Mouse (Mus musculus): Measurements from ENCODE around the gene Fbln1. TPM values are rescaled to one million over a fixed set of nuclear protein-coding genes. Genes with fewer than 3 reads are reported as not detected.

Gene Fbln1
- polyA plus RNA-seq, 1 experiment from 2014 or later: 7.0 TPM

DNA sequence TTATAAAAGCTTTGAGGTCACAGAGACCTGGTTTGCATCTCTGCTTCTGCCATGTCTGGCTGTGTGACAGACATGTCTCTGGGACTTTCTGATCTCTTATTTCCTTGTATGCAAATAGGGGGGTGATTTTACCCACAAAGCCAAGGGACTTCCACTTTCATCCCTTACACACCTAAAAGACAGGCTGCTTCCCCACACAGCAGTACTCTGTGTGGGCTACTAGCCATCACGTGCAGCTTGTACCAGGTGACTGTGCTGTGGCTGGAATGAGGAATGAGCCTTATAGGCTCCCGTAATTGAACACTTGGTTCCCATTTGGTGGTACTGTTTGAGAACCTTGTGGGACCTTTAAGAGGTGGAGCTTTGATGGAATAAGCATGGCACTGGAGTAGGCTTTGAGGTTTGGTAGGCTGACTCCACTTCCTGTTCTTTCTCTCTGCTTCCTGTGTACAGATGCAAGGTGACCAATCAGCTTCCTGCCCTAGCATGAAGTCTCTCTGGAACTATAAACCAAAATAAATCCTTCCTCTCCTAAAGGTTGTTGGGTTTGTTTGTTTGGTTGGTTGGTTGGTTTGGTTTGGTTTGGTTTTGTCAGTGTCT, 101.4 kb downstream of the Fbln1 start:
- H3K4me2 ChIP-seq (ENCODE audit: low read depth, low read length): no peak overlapping the region
- no peaks in the 10 kb centered on the region for H3K36me3 ChIP-seq (ENCODE audit: control insufficient read depth, insufficient read depth)
- H3K4me3 ChIP-seq (ENCODE audit: low read depth, low read length): no peak overlapping the region
- no peaks in the 10 kb centered on the region for H3K27me3 ChIP-seq (ENCODE audit: control insufficient read depth, insufficient read depth, low read depth, low read length)
- WGBS (ENCODE audit: insufficient replicate concordance): 73% methylated on average over 2 of the region's 2 CpGs
- no peak for ATAC-seq (ENCODE audit: low read depth)
- no peaks in the 10 kb centered on the region for H3K4me1 ChIP-seq (ENCODE audit: control insufficient read depth, low read depth, low read length)
- peaks cover 3% of the 10 kb centered on the region; the same call in 1 of the 2 replicates for H3K9me3 ChIP-seq (replicated peaks; ENCODE audit: control insufficient read depth, low read length)
- no peak overlapping the region for H3K27ac ChIP-seq (ENCODE audit: low read length)
- no peak overlapping the region for H3K9ac ChIP-seq (ENCODE audit: low read depth, low read length)

DNA sequence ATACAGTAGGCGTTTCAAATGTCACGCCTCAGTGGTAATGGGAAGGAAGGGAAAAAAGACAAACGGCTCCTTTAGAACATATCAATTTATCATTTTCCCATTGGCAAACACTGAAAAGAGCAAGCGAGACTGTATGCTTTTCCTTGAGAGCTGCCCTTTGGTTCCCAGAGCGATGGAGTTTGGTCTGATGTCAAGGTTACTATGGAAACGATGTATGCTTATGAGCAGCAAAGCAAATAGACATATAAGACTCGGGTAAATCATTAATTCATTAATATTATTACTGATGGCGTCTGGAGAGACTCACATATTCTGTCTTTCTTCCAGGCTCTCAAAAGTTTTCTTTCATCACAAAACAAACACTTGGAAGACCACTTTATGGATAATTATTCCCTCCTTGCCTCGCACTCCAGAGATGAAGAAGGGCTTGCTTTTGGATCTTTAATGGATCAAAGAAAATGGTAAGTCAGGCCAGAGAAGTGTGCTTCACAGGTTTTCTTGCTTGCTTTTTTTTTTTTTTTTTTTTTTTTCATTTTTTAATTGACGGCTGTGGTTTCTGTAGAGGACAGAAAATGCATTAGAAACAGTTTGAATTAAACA, 105.4 kb downstream of the Fbln1 start:
- Histone ChIP-seq H3K36me3 (ENCODE audit: control insufficient read depth, insufficient read depth) (no peaks in the 10 kb centered on the region), H3K27me3 (ENCODE audit: control insufficient read depth, insufficient read depth, low read depth, low read length) (no peaks in the 10 kb centered on the region), H3K27ac (ENCODE audit: low read length) (no peak overlapping the region), H3K4me2 (ENCODE audit: low read depth, low read length) (peak overlapping the region; percentile 18; the same call in 1 of the 2 replicates), H3K9me3 (replicated peaks; ENCODE audit: control insufficient read depth, low read length) (peaks cover 3% of the 10 kb centered on the region; the same call in 1 of the 2 replicates), H3K4me3 (ENCODE audit: low read depth, low read length) (no peak overlapping the region), H3K4me1 (ENCODE audit: control insufficient read depth, low read depth, low read length) (no peaks in the 10 kb centered on the region), H3K9ac (ENCODE audit: low read depth, low read length) (no peak overlapping the region)
- 52% methylated on average over 10 of the region's 10 CpGs for WGBS (ENCODE audit: insufficient replicate concordance)
- no peak for ATAC-seq (ENCODE audit: low read depth)

DNA sequence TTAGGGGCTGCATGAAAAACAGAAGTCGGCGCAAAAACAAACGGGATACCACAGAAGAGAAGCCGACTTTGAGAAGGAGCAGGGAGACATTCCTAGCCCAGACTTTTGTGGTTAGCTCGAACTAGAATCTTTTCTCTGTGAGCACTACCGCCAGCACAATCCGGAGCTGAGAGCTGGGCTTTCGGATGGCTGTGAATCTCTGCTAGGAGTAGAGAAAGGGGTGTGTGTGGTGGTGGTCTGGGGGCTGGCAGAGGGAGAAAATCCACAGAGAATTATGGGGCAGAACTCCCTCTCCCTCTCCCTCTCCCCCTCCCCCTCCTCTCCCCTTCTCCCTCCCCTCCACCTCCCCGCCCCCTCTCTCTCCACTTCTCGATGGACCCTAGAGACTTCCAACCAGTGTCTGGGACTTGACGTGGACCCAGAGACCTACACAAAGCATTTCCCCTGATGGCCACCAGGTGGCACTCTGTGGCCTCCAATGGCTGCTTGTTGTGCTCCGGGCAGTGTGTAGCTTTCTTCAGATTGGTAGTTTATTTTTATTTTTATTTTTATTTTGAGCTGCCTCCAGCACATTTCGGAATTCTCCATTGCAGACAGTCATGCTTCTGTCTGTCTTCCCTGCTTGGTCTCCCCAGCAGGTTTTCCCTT, 109.8 kb downstream of the Fbln1 start:
- WGBS (ENCODE audit: insufficient replicate concordance): 35% methylated on average over 12 of the region's 13 CpGs
- H3K27ac ChIP-seq (ENCODE audit: low read length): no peak overlapping the region
- peak; percentile 58; the same call in 1 of the 2 replicates for ATAC-seq (ENCODE audit: low read depth)
- no peak overlapping the region for H3K4me3 ChIP-seq (ENCODE audit: low read depth, low read length)
- no peaks in the 10 kb centered on the region for H3K27me3 ChIP-seq (ENCODE audit: control insufficient read depth, insufficient read depth, low read depth, low read length)
- no peak overlapping the region for H3K9ac ChIP-seq (ENCODE audit: low read depth, low read length)
- H3K4me2 ChIP-seq (ENCODE audit: low read depth, low read length): no peak overlapping the region
- no peaks in the 10 kb centered on the region for H3K9me3 ChIP-seq (replicated peaks; ENCODE audit: control insufficient read depth, low read length)
- no peaks in the 10 kb centered on the region for H3K36me3 ChIP-seq (ENCODE audit: control insufficient read depth, insufficient read depth)
- H3K4me1 ChIP-seq (ENCODE audit: control insufficient read depth, low read depth, low read length): no peaks in the 10 kb centered on the region

DNA sequence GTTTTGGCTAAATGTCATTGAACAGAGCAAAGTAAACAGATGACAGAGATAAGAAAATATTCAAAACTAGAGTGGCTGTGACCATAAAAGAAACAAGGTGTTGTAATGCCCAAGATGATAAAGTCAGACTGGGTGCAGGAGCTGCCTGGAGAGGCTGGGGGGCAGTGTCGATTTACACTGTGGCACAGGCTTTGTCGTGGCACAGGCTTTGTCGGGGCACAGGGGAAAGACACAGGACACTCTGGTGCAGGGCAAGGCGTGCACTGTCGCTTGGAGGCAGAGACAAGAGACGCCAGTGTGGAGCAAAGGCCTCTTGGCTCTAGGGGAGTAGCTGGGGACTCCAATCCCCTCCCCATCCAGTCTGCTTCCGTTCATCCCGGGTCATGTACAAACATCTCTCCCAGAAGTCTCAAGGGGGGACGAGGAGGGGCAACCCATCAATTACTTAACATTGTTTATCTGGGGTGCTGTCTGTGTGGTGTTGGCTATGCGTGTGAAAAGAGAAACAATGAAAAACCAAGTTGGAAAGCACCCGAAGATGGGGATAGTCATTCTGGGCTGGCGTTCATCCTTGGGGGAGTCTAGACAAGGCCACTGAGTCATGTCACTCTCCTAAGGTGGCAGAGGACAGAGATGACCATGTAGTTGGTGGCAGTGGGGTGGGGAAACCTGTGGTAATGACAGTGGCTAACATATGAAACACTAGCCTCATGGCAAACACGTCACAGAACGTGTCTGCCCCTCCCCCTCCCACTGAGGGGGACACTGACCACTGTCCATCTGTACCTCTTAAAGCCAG, 110.8 kb downstream of the Fbln1 start:
- no peaks in the 10 kb centered on the region for H3K9me3 ChIP-seq (replicated peaks; ENCODE audit: control insufficient read depth, low read length)
- no peaks in the 10 kb centered on the region for H3K36me3 ChIP-seq (ENCODE audit: control insufficient read depth, insufficient read depth)
- no peaks in the 10 kb centered on the region for H3K27me3 ChIP-seq (ENCODE audit: control insufficient read depth, insufficient read depth, low read depth, low read length)
- H3K4me3 ChIP-seq (ENCODE audit: low read depth, low read length): no peak overlapping the region
- H3K27ac ChIP-seq (ENCODE audit: low read length): no peak overlapping the region
- 43% methylated on average over 14 of the region's 14 CpGs for WGBS (ENCODE audit: insufficient replicate concordance)
- no peak overlapping the region for H3K4me2 ChIP-seq (ENCODE audit: low read depth, low read length)
- H3K9ac ChIP-seq (ENCODE audit: low read depth, low read length): no peak overlapping the region
- H3K4me1 ChIP-seq (ENCODE audit: control insufficient read depth, low read depth, low read length): no peaks in the 10 kb centered on the region
- ATAC-seq (ENCODE audit: low read depth): no peak

DNA sequence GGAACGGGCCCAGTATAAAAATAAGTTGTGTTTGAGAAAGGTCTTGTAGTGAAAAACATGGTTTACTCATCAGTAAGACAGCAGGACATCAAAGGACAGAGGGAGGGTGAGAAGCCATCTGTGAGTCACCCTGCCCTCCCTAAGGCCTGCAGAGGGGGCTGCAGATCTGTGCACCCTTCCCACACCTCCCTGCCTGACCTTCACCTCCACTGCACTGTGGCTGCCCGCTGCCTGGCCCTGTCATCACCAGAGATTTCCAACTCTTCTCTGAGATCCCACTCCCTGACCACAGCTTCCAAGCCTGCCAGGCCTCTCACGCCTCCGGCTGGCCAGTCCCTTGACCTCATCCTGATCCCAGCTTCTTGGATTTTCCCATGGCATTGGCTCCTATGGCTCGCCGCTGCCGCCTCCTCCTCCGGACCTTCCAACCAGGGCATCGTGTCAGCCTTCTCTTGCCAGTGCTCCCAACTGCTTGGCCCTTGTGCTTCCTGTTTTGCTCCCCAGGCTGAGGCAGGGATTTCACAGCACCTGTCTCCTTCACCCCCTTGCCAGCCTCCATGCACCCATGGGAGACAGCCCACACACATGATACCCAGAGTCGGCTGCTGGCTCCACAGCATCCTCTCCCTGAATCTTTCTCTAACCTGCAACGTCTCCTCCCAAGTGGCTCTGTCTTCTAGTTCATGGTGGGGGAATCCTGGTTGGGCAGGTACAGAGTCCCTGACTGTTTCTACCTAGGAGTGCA, 114.3 kb downstream of the Fbln1 start:
- Histone ChIP-seq H3K4me1 (ENCODE audit: control insufficient read depth, low read depth, low read length) (no peaks in the 10 kb centered on the region), H3K4me3 (ENCODE audit: low read depth, low read length) (no peak overlapping the region), H3K36me3 (ENCODE audit: control insufficient read depth, insufficient read depth) (no peaks in the 10 kb centered on the region), H3K9me3 (replicated peaks; ENCODE audit: control insufficient read depth, low read length) (no peaks in the 10 kb centered on the region), H3K9ac (ENCODE audit: low read depth, low read length) (no peak overlapping the region), H3K27ac (ENCODE audit: low read length) (no peak overlapping the region), H3K4me2 (ENCODE audit: low read depth, low read length) (no peak overlapping the region), H3K27me3 (ENCODE audit: control insufficient read depth, insufficient read depth, low read depth, low read length) (no peaks in the 10 kb centered on the region)
- ATAC-seq (ENCODE audit: low read depth): no peak
- 64% methylated on average over 11 of the region's 11 CpGs for WGBS (ENCODE audit: insufficient replicate concordance)

DNA sequence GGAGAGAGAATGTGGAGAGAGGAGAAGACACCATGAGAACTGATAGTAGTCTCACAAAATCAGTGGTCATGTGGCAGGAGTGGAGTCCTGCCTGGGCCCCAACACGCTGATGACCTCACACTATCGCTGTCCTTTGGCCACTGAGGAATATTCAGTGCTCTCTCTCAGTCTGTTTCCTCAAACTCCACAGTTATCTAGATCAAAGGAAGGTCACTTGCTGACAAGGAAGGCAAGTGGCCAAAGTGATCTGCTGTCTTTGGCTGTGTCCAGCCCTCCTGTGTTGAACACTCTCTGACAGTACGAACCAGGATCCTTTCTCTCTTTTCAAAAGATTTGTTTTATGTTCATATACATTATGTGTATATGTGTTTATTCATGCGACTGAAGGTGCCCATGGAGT, 117.5 kb downstream of the Fbln1 start:
- Histone ChIP-seq H3K27ac (ENCODE audit: low read length) (no peak overlapping the region), H3K9ac (ENCODE audit: low read depth, low read length) (no peak overlapping the region), H3K4me1 (ENCODE audit: control insufficient read depth, low read depth, low read length) (peaks cover 3% of the 10 kb centered on the region; the same call in 1 of the 2 replicates), H3K4me2 (ENCODE audit: low read depth, low read length) (no peak overlapping the region), H3K27me3 (ENCODE audit: control insufficient read depth, insufficient read depth, low read depth, low read length) (no peaks in the 10 kb centered on the region), H3K36me3 (ENCODE audit: control insufficient read depth, insufficient read depth) (no peaks in the 10 kb centered on the region), H3K9me3 (replicated peaks; ENCODE audit: control insufficient read depth, low read length) (no peaks in the 10 kb centered on the region), H3K4me3 (ENCODE audit: low read depth, low read length) (no peak overlapping the region)
- 72% methylated on average over 4 of the region's 4 CpGs for WGBS (ENCODE audit: insufficient replicate concordance)
- no peak for ATAC-seq (ENCODE audit: low read depth)

- Histone ChIP-seq H3K27ac (ENCODE audit: low read length) (no peak overlapping the region), H3K9me3 (replicated peaks; ENCODE audit: control insufficient read depth, low read length) (no peaks in the 10 kb centered on the region), H3K4me3 (ENCODE audit: low read depth, low read length) (no peak overlapping the region), H3K4me1 (ENCODE audit: control insufficient read depth, low read depth, low read length) (peaks cover 3% of the 10 kb centered on the region; the same call in 1 of the 2 replicates), H3K36me3 (ENCODE audit: control insufficient read depth, insufficient read depth) (no peaks in the 10 kb centered on the region), H3K9ac (ENCODE audit: low read depth, low read length) (no peak overlapping the region), H3K4me2 (ENCODE audit: low read depth, low read length) (no peak overlapping the region), H3K27me3 (ENCODE audit: control insufficient read depth, insufficient read depth, low read depth, low read length) (no peaks in the 10 kb centered on the region)
- WGBS (ENCODE audit: insufficient replicate concordance): 82% methylated on average over 1 of the region's 1 CpGs
- ATAC-seq (ENCODE audit: low read depth): no peak
These were observed 118.7 kb downstream of the Fbln1 start for GRCm38 (mm10) chr15:85324426-85324825.

DNA sequence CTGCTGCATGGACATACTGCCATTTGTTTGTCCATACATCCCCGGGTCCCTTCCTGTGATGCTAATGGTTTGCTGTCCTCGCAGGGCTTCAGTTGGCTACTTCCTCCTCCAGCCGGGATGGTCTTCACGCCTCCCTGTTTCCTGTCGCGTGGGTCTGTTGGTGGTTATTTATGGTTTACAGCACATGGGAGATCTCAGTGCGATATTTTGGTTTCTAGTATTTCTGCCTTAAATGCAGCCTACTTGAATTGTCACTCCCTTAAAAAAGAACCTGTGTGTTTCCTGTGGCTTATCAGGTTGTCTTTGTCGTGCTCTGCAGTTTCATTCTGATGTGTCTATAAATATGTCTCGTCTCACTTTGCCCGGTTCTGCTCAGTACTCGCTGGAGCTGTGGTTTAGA, 122.1 kb downstream of the Fbln1 start:
- H3K4me2 ChIP-seq (ENCODE audit: low read depth, low read length): peak overlapping the region; percentile 27; the same call in 1 of the 2 replicates
- 11% methylated on average over 11 of the region's 11 CpGs for WGBS (ENCODE audit: insufficient replicate concordance)

More for the DNA sequence above, 122.1 kb downstream of the Fbln1 start:
- no peak overlapping the region for H3K27ac ChIP-seq (ENCODE audit: low read length)
- peaks cover 3% of the 10 kb centered on the region; the same call in 1 of the 2 replicates for H3K4me1 ChIP-seq (ENCODE audit: control insufficient read depth, low read depth, low read length)
- no peaks in the 10 kb centered on the region for H3K27me3 ChIP-seq (ENCODE audit: control insufficient read depth, insufficient read depth, low read depth, low read length)
- no peak overlapping the region for H3K4me3 ChIP-seq (ENCODE audit: low read depth, low read length)
- no peak overlapping the region for H3K9ac ChIP-seq (ENCODE audit: low read depth, low read length)
- no peaks in the 10 kb centered on the region for H3K9me3 ChIP-seq (replicated peaks; ENCODE audit: control insufficient read depth, low read length)
- no peaks in the 10 kb centered on the region for H3K36me3 ChIP-seq (ENCODE audit: control insufficient read depth, insufficient read depth)
- ATAC-seq (ENCODE audit: low read depth): no peak
